Mouse (Mus musculus): ENCODE results near the gene Lyrm7. TPM values are rescaled to one million over a fixed set of nuclear protein-coding genes. Genes with fewer than 3 reads are reported as not detected.

Lyrm7 gene
- polyA plus RNA-seq, 1 experiment from 2014 or later = 6.1 TPM

GRCm38 (mm10) chr11:54777387-54778130 is 83.2 kb downstream of the Lyrm7 start:
- Histone ChIP-seq H3K4me2 (no peak overlapping the region), H3K4me3 (replicated peaks) (no peak overlapping the region), H3K4me1 (replicated peaks) (peaks cover 6% of the 10 kb centered on the region; the same call in 1 of the 2 replicates), H3K9me3 (no peaks in the 10 kb centered on the region), H3K36me3 (no peaks in the 10 kb centered on the region), H3K27me3 (no peaks in the 10 kb centered on the region), H3K27ac (no peak overlapping the region), H3K9ac (replicated peaks) (no peak overlapping the region)
- 86% methylated on average over 6 of the region's 6 CpGs for WGBS
- ATAC-seq (ENCODE audit: insufficient number of reproducible peaks, insufficient read depth, low FRiP score, low TSS enrichment, low read depth) = no peak

Other genes starting within 250 kb of the Lyrm7 start
- 118 and 119 TPM in 2 replicates for gene Cdc42se2, start 73.2 kb downstream of the Lyrm7 start, polyA plus RNA-seq (2016; fragmentation: Nextera tagmentation; extraction: Ambion mirVana)
- 678 and 697 TPM in 2 replicates for gene Hint1, start 5.5 kb upstream of the Lyrm7 start, polyA plus RNA-seq (2016; fragmentation: Nextera tagmentation; extraction: Ambion mirVana)
- gene Gpx3, start 41.5 kb upstream of the Lyrm7 start, polyA plus RNA-seq (2016; fragmentation: Nextera tagmentation; extraction: Ambion mirVana) = 31.0 and 36.4 TPM in 2 replicates
- 17.5 and 18.0 TPM in 2 replicates for gene Tnip1, start 102.0 kb upstream of the Lyrm7 start, polyA plus RNA-seq (2016; fragmentation: Nextera tagmentation; extraction: Ambion mirVana)
- 168 and 178 TPM in 2 replicates for gene Anxa6, start 172.5 kb upstream of the Lyrm7 start, polyA plus RNA-seq (2016; fragmentation: Nextera tagmentation; extraction: Ambion mirVana)
- 0.24 and 0.29 TPM in 2 replicates for gene Ccdc69, start 217.2 kb upstream of the Lyrm7 start, polyA plus RNA-seq (2016; fragmentation: Nextera tagmentation; extraction: Ambion mirVana)
- 10.9 and 11.1 TPM in 2 replicates for gene Gm2a, start 237.2 kb upstream of the Lyrm7 start, polyA plus RNA-seq (2016; fragmentation: Nextera tagmentation; extraction: Ambion mirVana)